Mouse (Mus musculus): ENCODE data around the gene Ttc36. TPM values are rescaled to one million over a fixed set of nuclear protein-coding genes. Genes with fewer than 3 reads are reported as not detected.

The Ttc36 gene
- not detected for polyA plus RNA-seq (2017; shearing (Covaris generic))

DNA sequence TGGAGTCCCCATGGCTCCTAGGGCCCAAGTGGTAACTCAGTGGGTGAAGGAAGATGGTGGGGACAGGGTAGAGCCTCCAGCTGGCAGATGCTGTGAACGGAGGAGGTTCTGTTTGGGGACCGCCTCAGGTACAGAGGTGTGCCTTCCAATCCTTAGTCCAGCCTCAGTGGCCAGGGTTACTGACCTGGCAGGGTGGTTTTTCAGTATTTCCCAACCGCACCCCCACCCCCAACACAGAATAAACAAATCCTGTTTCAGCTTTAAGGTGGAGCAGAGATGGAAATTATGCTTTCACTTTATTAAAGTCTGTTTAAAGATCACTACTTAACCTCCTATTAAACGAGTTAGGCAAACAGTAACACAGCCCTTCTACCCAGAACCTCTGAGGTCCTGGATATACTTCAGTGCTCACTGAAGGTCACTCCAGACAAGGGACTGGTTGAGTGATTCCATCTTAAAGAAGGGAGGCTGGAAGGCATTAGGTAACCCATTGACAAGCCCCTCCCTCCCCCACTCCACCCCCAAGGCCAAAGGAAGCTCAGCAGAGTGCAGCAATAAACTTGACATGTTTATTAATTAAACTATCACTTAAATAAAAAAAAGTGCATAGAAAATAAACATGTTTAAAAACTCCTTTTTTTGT is at the start of gene Ttc36:
Gene Ttc36 (minus strand): TSS at position 265 of the 643 bp plus-strand sequence.

DNA sequence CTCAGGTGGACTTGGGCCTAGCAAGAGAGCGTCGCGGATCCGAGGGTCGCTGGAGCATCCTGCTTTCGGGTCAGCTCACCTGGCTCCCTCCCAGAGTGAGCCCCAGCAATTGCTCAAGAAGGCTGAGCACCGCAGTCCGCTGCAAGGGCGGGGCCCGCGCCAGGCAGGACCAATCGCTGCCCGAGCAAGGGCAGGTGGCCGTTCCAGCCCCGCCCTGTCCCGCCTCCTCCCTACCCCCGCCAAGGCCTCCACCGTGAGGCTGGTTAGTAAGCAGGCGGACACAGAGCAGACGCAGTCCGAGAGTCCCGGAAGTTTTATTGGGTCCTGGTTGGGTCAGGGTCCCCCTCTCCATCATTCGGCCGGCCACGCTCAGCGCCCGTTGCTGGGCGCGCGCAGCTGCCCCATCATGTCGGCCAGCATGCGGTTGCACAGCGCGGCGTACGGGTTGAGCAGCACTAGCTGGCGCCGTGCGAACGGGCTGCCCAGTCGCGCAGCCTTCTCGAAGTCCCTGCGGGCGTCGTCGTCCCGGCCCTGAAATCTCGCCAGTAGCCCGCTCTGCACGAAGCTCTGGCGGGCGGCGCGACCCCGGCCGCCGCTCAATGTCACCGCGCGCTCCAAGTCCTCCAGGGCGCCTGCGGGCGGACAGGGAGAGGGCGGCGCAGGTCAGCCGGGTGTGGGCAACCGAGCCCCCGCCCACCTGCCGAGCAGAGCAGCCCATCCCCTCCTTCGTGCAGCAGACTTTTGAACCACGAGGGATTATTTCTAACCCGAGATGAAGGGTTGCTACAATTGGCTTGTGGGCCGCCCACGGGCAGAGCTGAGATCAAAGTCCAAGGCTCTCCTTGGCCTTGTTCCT is 3.5 kb downstream of the Ttc36 start, which contains the start of gene Tmem25:
Gene Tmem25 (minus strand): TSS at position 206 of the 856 bp plus-strand sequence.

DNA sequence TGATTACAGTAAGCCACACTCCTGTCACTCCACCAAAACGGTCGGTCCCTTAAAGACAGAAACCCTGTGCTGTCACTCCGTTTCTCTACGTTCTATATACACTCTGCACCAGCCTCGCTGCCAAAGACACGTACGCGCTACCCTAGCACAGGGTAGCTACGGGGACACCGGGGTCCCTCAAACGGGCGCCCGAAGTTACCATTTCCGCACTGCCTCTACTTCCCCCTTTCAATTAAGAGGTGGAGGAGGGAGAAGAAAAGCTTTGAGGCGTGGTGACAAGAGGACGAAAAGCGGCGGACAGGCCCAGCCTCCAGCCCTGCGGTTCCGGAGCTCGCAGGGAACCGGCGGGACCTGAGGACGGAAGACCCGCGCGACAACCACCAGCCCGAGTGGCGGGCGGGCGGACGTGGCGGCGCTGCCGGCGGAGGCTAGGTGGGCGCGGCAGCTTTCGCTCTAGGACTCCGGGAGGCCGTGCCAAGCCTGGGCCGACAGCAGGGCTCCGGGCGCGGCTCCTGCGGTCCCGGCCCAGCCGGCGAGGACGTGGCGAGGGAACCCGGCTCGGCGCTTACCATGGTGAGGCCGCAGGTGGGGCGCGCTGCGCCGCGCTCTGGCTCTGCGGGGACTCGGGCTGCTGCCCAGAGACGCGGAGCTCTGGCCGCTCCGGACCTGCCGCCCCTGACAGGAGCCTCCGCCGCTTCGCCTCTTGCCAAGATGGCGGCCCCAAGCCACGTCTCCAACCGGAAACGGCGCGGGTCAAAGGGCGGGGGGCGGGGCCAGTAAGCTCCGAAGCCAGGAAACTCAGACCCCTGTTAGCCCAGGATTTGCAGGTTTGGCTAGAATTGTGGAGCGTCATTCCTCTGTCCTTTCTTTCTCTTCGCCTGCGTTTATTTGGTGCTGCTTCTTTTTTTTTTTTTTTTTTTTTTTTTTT is 35.5 kb downstream of the Ttc36 start, which contains the start of the genes Arcn1 and Ift46:
Gene Arcn1 (minus strand): TSS at position 745 of the 928 bp plus-strand sequence.
Gene Ift46 (plus strand): TSS at position 808 of the 928 bp plus-strand sequence.

Other genes starting within 250 kb of the Ttc36 start
- gene Cxcr5, start 241.2 kb downstream of the Ttc36 start, polyA plus RNA-seq (2017; shearing (Covaris generic)) = 127 TPM
- gene Ddx6, start 198.2 kb downstream of the Ttc36 start, polyA plus RNA-seq (2017; shearing (Covaris generic)) = 45.6 TPM
- not detected for gene Treh, start 129.8 kb downstream of the Ttc36 start, polyA plus RNA-seq (2017; shearing (Covaris generic))
- 0.49 TPM for gene Phldb1, start 67.9 kb downstream of the Ttc36 start, polyA plus RNA-seq (2017; shearing (Covaris generic))
- gene Arcn1, start 35.2 kb downstream of the Ttc36 start, polyA plus RNA-seq (2017; shearing (Covaris generic)) = 137 TPM
- 45.7 TPM for gene Ift46, start 35.2 kb downstream of the Ttc36 start, polyA plus RNA-seq (2017; shearing (Covaris generic))
- gene Tmem25, start 3.8 kb downstream of the Ttc36 start, polyA plus RNA-seq (2017; shearing (Covaris generic)) = 0.26 TPM
- gene Kmt2a, start 78.2 kb upstream of the Ttc36 start, polyA plus RNA-seq (2017; shearing (Covaris generic)) = 30.4 TPM
- gene Atp5l, start 117.7 kb upstream of the Ttc36 start, polyA plus RNA-seq (2017; shearing (Covaris generic)) = 370 TPM
- 62.5 TPM for gene Ube4a, start 162.5 kb upstream of the Ttc36 start, polyA plus RNA-seq (2017; shearing (Covaris generic))
- 1,490 TPM for gene Cd3g, start 177.4 kb upstream of the Ttc36 start, polyA plus RNA-seq (2017; shearing (Covaris generic))
- gene Cd3d, start 178.7 kb upstream of the Ttc36 start, polyA plus RNA-seq (2017; shearing (Covaris generic)) = 1,073 TPM
- 1,566 TPM for gene Cd3e, start 206.6 kb upstream of the Ttc36 start, polyA plus RNA-seq (2017; shearing (Covaris generic))
- not detected for gene Mpzl2, start 236.7 kb upstream of the Ttc36 start, polyA plus RNA-seq (2017; shearing (Covaris generic))

Measured in activated CD4-positive, CD25-positive, alpha-beta regulatory T cell, adult 9 weeks (primary cell).